Mouse (Mus musculus) kidney, embryonic 15.5 days (tissue): Measurements from ENCODE around the gene Hba-x. TPM values are rescaled to one million over a fixed set of nuclear protein-coding genes. Genes with fewer than 3 reads are reported as not detected.

ENCODE experiments used
- ATAC-seq: fragments of 200-750 bp; cut with Nextera tagmentation; replicated peaks from 2 replicates; pipeline ENCODE4 v1.8.0; 2017; ENCODE audit warnings: moderate TSS enrichment; ENCODE audit not compliant: low FRiP score
- H3K27ac ChIP-seq: fragments of 300-500 bp; sonication (generic); 2 replicates; pipeline ENCODE4 v1.5.1; 2015; ENCODE audit warnings: mild to moderate bottlenecking, inconsistent platforms
- H3K27me3 ChIP-seq: fragments of 300-500 bp; sonication (generic); 2 replicates; pipeline ENCODE4 v1.6.1; 2015; ENCODE audit warnings: inconsistent platforms
- H3K36me3 ChIP-seq: fragments of 300-500 bp; sonication (generic); 2 replicates; pipeline ENCODE4 v1.6.1; 2015; ENCODE audit warnings: inconsistent platforms
- H3K4me1 ChIP-seq: fragments of 300-500 bp; sonication (generic); 2 replicates; pipeline ENCODE4 v1.6.1; 2015; ENCODE audit warnings: inconsistent platforms
- H3K4me2 ChIP-seq: fragments of 300-500 bp; sonication (generic); 2 replicates; pipeline ENCODE4 v1.6.1; 2015; ENCODE audit warnings: moderate library complexity, mild to moderate bottlenecking, inconsistent platforms
- H3K4me3 ChIP-seq: fragments of 300-500 bp; sonication (generic); replicated peaks from 2 replicates; pipeline ENCODE4 v1.5.1; 2015; ENCODE audit warnings: mild to moderate bottlenecking, inconsistent platforms
- H3K9ac ChIP-seq: fragments of 300-500 bp; sonication (generic); 2 replicates; pipeline ENCODE4 v1.6.1; 2015; ENCODE audit warnings: mild to moderate bottlenecking, inconsistent platforms
- H3K9me3 ChIP-seq: fragments of 300-500 bp; sonication (generic); replicated peaks from 2 replicates; pipeline ENCODE4 v1.6.1; 2016; ENCODE audit warnings: inconsistent platforms
- WGBS: fragments of 180-500 bp; shearing (Covaris S2); methylation state at CpG from one replicate; pipeline ENCODE4 v1.1.7; 2015; ENCODE audit warnings: mixed read lengths; 5-methylcytosine and 5-hydroxymethylcytosine counted together
- polyA plus RNA-seq: library from polyadenylated mRNA; unstranded; fragments of >200 nt; fragmentation: Nextera tagmentation; extraction: Ambion mirVana; gene quantifications from 2 replicates; pipeline ENCODE4 v1.2.1, GENCODE M21; 2015

Gene Hba-x
- polyA plus RNA-seq, 1 experiment from 2014 or later = 65.3 TPM

GRCm38 (mm10) chr11:32237411-32237795, 38.8 kb upstream of the Hba-x start:
- Histone ChIP-seq H3K4me2 (no peak overlapping the region), H3K9ac (no peak overlapping the region), H3K4me3 (no peak overlapping the region), H3K4me1 (peaks cover 24% of the 10 kb centered on the region), H3K27me3 (no peaks in the 10 kb centered on the region), H3K9me3 (no peaks in the 10 kb centered on the region), H3K36me3 (peaks cover 84% of the 10 kb centered on the region), H3K27ac (no peak overlapping the region)
- WGBS = 93% methylated on average over 3 of the region's 3 CpGs
- no peak for ATAC-seq

DNA sequence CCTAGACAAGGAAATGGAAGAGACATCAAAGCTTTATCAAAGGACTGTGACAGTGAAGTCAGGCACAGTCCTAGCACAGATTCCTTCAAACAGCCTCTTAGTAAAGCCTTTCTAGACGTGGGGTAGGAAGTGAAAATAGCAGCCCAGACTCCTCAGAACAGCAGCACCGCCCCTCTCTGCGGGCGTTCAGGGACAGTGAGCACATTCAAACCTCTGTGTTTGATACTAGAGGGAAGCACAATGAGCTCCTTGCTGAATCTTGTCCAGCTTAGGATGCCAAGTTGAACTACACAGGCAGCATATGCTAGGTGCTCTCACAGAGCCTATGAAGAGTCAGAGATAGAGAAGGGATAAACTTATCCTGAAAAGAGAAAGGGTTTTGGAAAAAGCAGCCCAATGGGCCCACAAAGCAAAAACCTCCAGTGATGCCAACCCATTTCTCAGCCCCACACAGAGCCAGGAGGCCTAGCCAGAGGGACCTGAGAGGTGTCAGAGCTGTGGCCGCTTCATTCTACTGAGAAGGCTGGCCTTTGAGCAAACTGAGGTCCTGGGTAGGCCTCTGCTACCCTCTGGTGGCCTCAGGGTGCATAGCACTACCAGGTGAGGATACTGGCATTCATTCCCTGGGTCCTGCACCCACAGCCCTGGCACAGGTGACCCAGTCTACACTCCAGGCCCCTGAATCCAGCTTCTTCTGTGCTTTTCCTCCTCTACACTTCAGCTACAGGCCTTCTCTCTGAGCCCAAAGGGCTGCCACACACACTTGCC, 37.9 kb upstream of the Hba-x start:
- H3K4me1 ChIP-seq = peaks cover 32% of the 10 kb centered on the region
- no peak overlapping the region for H3K4me2 ChIP-seq
- peaks cover 85% of the 10 kb centered on the region for H3K36me3 ChIP-seq
- 0 out of 2 replicates have a peak, but pooled peaks have one; percentile 35 for ATAC-seq
- H3K27ac ChIP-seq = no peak overlapping the region
- 66% methylated on average over 5 of the region's 5 CpGs for WGBS
- H3K9me3 ChIP-seq = no peaks in the 10 kb centered on the region
- no peak overlapping the region for H3K9ac ChIP-seq
- H3K4me3 ChIP-seq = no peak overlapping the region
- no peaks in the 10 kb centered on the region for H3K27me3 ChIP-seq

- H3K27ac ChIP-seq = no peak overlapping the region
- H3K9ac ChIP-seq = no peak overlapping the region
- no peak overlapping the region for H3K4me2 ChIP-seq
- H3K27me3 ChIP-seq = no peaks in the 10 kb centered on the region
- peaks cover 29% of the 10 kb centered on the region for H3K4me1 ChIP-seq
- no peak overlapping the region for H3K4me3 ChIP-seq
- peaks cover 77% of the 10 kb centered on the region for H3K36me3 ChIP-seq
- no peaks in the 10 kb centered on the region for H3K9me3 ChIP-seq
- no peak for ATAC-seq
These were observed 34.8 kb upstream of the Hba-x start for GRCm38 (mm10) chr11:32241391-32241790.

DNA sequence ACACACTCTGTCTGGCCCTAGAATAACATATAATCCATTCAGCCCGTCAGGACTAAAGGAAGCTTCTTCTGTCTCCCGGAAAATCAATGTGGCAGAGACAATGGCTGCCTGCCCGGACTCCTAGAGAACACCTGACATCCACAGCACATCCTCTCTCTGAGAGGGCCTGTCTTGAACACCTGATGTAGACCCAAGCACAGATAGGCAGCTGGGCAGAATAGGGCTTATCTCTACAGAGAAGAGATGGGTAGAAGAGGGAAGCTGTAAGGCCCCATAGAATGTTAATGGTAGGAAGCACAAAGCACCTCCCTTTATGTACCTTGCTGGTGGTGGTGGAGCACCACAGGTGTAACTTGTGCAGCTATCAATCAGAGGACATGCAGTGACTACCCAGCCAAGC, 34.0 kb upstream of the Hba-x start:
- Histone ChIP-seq H3K4me1 (peaks cover 25% of the 10 kb centered on the region), H3K9ac (no peak overlapping the region), H3K9me3 (no peaks in the 10 kb centered on the region), H3K27me3 (no peaks in the 10 kb centered on the region), H3K4me3 (no peak overlapping the region), H3K4me2 (no peak overlapping the region), H3K36me3 (peaks cover 79% of the 10 kb centered on the region), H3K27ac (no peak overlapping the region)
- 91% methylated on average over 3 of the region's 3 CpGs for WGBS
- ATAC-seq = no peak

DNA sequence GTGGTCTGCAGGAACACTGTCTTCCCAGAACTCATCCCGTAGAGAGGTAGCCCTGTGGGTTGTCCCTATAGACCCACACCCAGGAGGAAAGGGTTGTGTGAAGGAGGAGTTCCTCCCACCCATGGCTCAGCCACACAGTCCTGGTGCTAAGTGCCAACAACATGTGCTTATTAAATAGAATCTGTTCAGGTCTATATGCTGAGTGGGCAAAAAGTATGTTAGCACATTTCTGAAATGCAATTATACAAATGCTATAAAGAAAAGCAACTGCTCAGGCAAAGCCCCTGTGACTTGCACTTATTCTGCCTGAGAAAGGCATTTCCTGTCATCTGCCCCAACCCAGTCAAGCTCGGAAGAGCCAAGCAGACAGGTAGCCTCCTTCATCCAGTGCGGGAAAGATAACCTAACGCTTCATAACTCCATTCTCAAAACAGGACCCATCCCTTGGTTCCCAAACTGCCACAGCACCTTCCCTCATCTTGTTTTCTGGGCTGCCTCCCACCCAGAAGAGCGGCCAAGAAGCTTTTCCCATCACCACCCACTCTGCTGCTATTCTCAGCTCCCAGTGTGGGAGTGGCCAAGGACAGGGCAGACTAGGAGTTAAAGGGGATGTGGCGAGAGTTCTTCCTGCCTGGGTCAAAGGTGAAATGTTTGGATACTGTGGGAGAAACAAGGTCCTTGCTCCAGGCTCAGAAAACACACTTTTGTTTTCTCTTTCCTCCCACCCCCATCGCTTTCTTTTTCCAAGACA, 32.8 kb upstream of the Hba-x start:
- Histone ChIP-seq H3K4me3 (no peak overlapping the region), H3K4me1 (peaks cover 21% of the 10 kb centered on the region), H3K27ac (peak overlapping the region; percentile 83), H3K4me2 (peak overlapping the region; percentile 10), H3K36me3 (peaks cover 82% of the 10 kb centered on the region), H3K9me3 (no peaks in the 10 kb centered on the region), H3K27me3 (no peaks in the 10 kb centered on the region), H3K9ac (no peak overlapping the region)
- ATAC-seq = peak; percentile 37; the same call in 1 of the 2 replicates
- 42% methylated on average over 7 of the region's 7 CpGs for WGBS

GRCm38 (mm10) chr11:32244064-32244463, 32.1 kb upstream of the Hba-x start:
- peak overlapping the region; percentile 83 for H3K27ac ChIP-seq
- no peak for ATAC-seq
- no peaks in the 10 kb centered on the region for H3K9me3 ChIP-seq
- H3K4me3 ChIP-seq = no peak overlapping the region
- H3K9ac ChIP-seq = no peak overlapping the region
- H3K4me2 ChIP-seq = peak overlapping the region; percentile 10; the same call in 1 of the 2 replicates
- WGBS = 49% methylated on average over 3 of the region's 3 CpGs
- peaks cover 82% of the 10 kb centered on the region for H3K36me3 ChIP-seq
- peaks cover 21% of the 10 kb centered on the region for H3K4me1 ChIP-seq
- no peaks in the 10 kb centered on the region for H3K27me3 ChIP-seq

- H3K36me3 ChIP-seq = peaks cover 82% of the 10 kb centered on the region
- no peak overlapping the region for H3K4me3 ChIP-seq
- WGBS = 91% methylated on average over 1 of the region's 1 CpGs
- no peak for ATAC-seq
- H3K4me1 ChIP-seq = peaks cover 21% of the 10 kb centered on the region
- H3K27ac ChIP-seq = peak overlapping the region; percentile 83
- H3K9me3 ChIP-seq = no peaks in the 10 kb centered on the region
- H3K4me2 ChIP-seq = no peak overlapping the region
- H3K27me3 ChIP-seq = no peaks in the 10 kb centered on the region
- no peak overlapping the region for H3K9ac ChIP-seq
These were observed 31.6 kb upstream of the Hba-x start for GRCm38 (mm10) chr11:32244617-32245016.

DNA sequence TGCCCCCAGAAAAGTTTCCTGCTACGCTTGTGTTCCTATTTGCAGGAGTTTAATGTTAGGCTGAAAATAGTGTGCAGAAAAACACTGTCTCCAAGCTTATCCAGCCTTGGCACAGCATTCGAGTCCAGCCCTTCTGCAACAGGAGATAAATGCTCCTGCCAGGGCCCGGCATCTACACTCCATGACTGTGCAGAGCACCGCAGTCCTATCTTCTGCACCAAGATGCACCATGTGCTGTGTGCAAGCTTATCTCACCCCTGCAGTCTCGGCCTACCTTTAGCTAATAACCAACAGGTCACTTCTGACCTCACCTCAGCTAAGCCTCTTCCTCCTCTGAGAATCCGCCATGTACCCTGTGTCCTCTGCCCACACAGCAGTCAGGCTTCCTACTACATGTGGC, 30.6 kb upstream of the Hba-x start:
- H3K27me3 ChIP-seq = no peaks in the 10 kb centered on the region
- H3K27ac ChIP-seq = peak overlapping the region; percentile 83; the same call in 1 of the 2 replicates
- ATAC-seq = peak; percentile 80

DNA sequence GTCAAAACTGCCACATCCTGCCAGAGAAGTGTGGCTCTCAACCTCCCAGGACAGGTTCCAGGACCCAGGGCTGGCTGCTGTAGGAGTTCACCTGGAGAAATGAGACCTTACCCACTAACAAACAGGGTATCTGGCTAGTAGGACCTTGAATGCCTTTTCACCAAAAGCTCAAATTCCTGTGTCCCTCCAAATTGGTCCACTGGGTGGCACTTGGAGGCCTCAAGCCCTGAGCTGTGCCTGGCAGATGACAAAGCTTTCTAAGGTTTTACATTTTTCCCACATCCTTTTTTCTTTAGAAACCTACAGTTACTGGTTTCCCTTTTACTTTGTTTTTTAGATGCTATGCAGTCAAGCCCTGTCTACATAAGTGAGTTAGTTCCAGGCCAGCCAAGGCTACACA, 29.1 kb upstream of the Hba-x start:
- Histone ChIP-seq H3K4me1 (peaks cover 21% of the 10 kb centered on the region), H3K9me3 (no peaks in the 10 kb centered on the region), H3K4me2 (no peak overlapping the region), H3K36me3 (peaks cover 79% of the 10 kb centered on the region), H3K9ac (no peak overlapping the region), H3K4me3 (no peak overlapping the region), H3K27ac (no peak overlapping the region), H3K27me3 (no peaks in the 10 kb centered on the region)
- ATAC-seq = no peak

More for the DNA sequence above, 30.6 kb upstream of the Hba-x start:
- H3K9me3 ChIP-seq = no peaks in the 10 kb centered on the region
- H3K4me2 ChIP-seq = no peak overlapping the region
- H3K4me3 ChIP-seq = no peak overlapping the region
- peaks cover 21% of the 10 kb centered on the region for H3K4me1 ChIP-seq
- 93% methylated on average over 6 of the region's 6 CpGs for WGBS
- no peak overlapping the region for H3K9ac ChIP-seq
- H3K36me3 ChIP-seq = peaks cover 82% of the 10 kb centered on the region

DNA sequence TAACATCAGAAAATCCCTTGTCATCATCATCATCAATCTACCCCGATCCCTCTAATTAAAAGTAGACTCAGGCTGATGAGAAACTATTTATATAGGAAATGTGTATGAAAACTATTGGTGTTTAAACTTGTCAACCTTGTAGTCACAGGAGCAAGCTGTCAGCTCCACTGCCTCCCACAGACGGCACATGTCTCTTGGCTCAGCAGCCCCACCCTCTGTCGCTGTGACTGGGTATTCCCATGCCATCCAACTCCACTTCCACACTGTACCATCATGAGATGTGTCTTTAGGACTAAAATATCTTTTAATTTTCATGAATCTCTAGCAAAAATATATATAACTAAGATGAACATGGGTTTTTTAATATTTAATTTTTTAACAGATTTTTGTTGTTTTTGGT, 27.9 kb upstream of the Hba-x start:
- Histone ChIP-seq H3K4me2 (no peak overlapping the region), H3K9ac (no peak overlapping the region), H3K4me3 (no peak overlapping the region), H3K36me3 (peaks cover 80% of the 10 kb centered on the region), H3K27ac (no peak overlapping the region), H3K4me1 (peaks cover 13% of the 10 kb centered on the region), H3K27me3 (no peaks in the 10 kb centered on the region), H3K9me3 (no peaks in the 10 kb centered on the region)
- WGBS = 65% methylated on average over 3 of the region's 3 CpGs
- no peak for ATAC-seq

DNA sequence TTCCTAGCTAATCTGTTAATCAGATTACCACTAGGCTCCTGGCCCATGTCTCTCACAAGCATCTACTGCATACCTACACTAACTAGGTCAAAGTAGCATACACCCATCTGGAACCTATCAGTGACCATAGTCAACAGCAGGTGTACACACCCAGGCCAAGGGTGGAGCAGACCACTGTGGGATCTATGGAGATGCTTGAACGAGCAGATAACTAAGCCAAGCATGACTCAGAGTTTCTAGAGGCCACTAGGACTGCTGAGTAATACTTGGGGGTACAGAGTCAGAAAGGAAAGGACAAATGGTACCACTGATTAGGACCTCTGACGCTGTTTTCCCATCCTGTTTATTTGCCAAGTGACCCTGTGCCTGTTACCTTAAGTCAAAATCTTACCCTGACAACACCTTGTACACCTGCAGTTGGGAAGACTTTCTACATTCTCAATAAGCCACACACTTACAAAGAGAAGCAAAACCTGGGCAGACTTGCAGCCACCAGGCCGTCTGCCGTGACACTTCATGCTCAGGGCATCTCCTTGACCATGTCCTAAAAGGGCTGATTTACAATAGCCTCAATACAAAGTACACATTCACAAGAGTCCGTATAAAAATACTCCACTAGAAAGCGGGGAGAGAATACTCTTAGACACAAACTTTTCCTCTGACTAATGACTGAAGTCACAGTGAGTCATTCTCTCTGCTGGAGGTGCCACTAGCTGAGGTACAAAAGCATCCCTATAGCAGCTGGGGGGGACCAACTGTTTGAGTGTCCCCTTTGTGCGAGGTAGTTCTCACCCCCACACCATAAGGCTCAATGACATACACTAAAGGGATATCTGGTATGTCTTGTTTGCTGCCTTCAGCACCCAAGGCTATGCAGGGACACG, 25.1 kb upstream of the Hba-x start:
- H3K4me2 ChIP-seq = no peak overlapping the region
- H3K4me1 ChIP-seq = no peaks in the 10 kb centered on the region
- peaks cover 87% of the 10 kb centered on the region for H3K36me3 ChIP-seq
- no peak overlapping the region for H3K9ac ChIP-seq
- no peaks in the 10 kb centered on the region for H3K27me3 ChIP-seq
- no peaks in the 10 kb centered on the region for H3K9me3 ChIP-seq
- no peak overlapping the region for H3K27ac ChIP-seq
- WGBS = 89% methylated on average over 8 of the region's 8 CpGs
- ATAC-seq = peak; percentile 90
- H3K4me3 ChIP-seq = no peak overlapping the region

DNA sequence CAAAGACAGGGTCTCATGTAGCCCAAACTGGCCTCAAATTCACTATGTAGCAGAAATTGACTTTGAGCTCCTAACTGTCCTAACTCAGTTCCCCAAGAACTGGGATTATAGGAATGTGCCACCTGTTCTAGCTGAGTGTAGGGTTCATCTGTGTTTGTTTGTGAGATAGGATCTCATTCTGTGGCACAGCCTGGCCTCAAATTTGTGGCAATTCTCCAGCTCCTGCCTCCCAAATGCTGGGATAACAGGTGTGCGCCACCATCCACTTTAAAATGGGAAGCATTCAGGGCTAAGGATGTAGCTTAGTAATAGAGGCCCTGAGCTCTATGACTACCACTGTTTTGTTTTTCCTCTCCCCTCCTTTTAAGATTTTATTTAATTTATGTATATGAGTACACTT, 23.1 kb upstream of the Hba-x start:
- no peaks in the 10 kb centered on the region for H3K27me3 ChIP-seq
- H3K4me2 ChIP-seq = no peak overlapping the region
- peaks cover 68% of the 10 kb centered on the region for H3K36me3 ChIP-seq
- H3K4me1 ChIP-seq = no peaks in the 10 kb centered on the region
- no peak overlapping the region for H3K27ac ChIP-seq
- H3K9ac ChIP-seq = no peak overlapping the region
- no peaks in the 10 kb centered on the region for H3K9me3 ChIP-seq
- ATAC-seq = no peak
- H3K4me3 ChIP-seq = no peak overlapping the region
- 96% methylated on average over 1 of the region's 1 CpGs for WGBS
